Mouse (Mus musculus): ENCODE measurements around the gene Nr1d1. TPM values are rescaled to one million over a fixed set of nuclear protein-coding genes. Genes with fewer than 3 reads are reported as not detected.

Nr1d1 gene
- polyA plus RNA-seq, 1 experiment from 2014 or later, result 3.6 TPM

- H3K27me3 ChIP-seq, result no peaks in the 10 kb centered on the region
- WGBS, result 1% methylated on average over 14 of the region's 15 CpGs
- H3K4me2 ChIP-seq, result peak overlapping the region; percentile 44
- H3K9ac ChIP-seq, result peak overlapping the region; percentile 45
- ATAC-seq (ENCODE audit: low read depth), result peak; percentile 66
- H3K36me3 ChIP-seq, result no peaks in the 10 kb centered on the region
- H3K27ac ChIP-seq (replicated peaks), result peak overlapping the region; percentile 89
- 0 out of 2 replicates have a peak overlapping the region, but pooled peaks have one; percentile 9 for H3K4me3 ChIP-seq
- H3K4me1 ChIP-seq (replicated peaks), result peaks cover 75% of the 10 kb centered on the region
- H3K9me3 ChIP-seq, result no peaks in the 10 kb centered on the region
Observed at GRCm38 (mm10) chr11:98786359-98787214, 11.5 kb upstream of the Nr1d1 start.

- WGBS, result 12% methylated on average over 12 of the region's 12 CpGs
- H3K9ac ChIP-seq, result peak overlapping the region; percentile 45
- no peaks in the 10 kb centered on the region for H3K27me3 ChIP-seq
- H3K4me1 ChIP-seq (replicated peaks), result peaks cover 77% of the 10 kb centered on the region
- H3K4me2 ChIP-seq, result peak overlapping the region; percentile 44
- H3K4me3 ChIP-seq, result 0 out of 2 replicates have a peak overlapping the region, but pooled peaks have one; percentile 9
- peak overlapping the region; percentile 89 for H3K27ac ChIP-seq (replicated peaks)
- H3K36me3 ChIP-seq, result no peaks in the 10 kb centered on the region
- no peaks in the 10 kb centered on the region for H3K9me3 ChIP-seq
- ATAC-seq (ENCODE audit: low read depth), result no peak
Observed at GRCm38 (mm10) chr11:98785772-98786281, 10.7 kb upstream of the Nr1d1 start.

- 66% methylated on average over 10 of the region's 10 CpGs for WGBS
- peaks cover 77% of the 10 kb centered on the region for H3K4me1 ChIP-seq (replicated peaks)
- no peak overlapping the region for H3K4me3 ChIP-seq
- H3K27me3 ChIP-seq, result no peaks in the 10 kb centered on the region
- no peak overlapping the region for H3K4me2 ChIP-seq
- H3K27ac ChIP-seq (replicated peaks), result peak overlapping the region; percentile 89
- no peak overlapping the region for H3K9ac ChIP-seq
- H3K36me3 ChIP-seq, result no peaks in the 10 kb centered on the region
- H3K9me3 ChIP-seq, result no peaks in the 10 kb centered on the region
- no peak for ATAC-seq (ENCODE audit: low read depth)
Observed at GRCm38 (mm10) chr11:98785214-98785613, 10.1 kb upstream of the Nr1d1 start.

GRCm38 (mm10) chr11:98784139-98784538 is 9.0 kb upstream of the Nr1d1 start:
- H3K4me2 ChIP-seq, result no peak overlapping the region
- peaks cover 69% of the 10 kb centered on the region for H3K4me1 ChIP-seq (replicated peaks)
- WGBS, result 67% methylated on average over 4 of the region's 4 CpGs
- no peak for ATAC-seq (ENCODE audit: low read depth)
- H3K9ac ChIP-seq, result no peak overlapping the region
- peak overlapping the region; percentile 85; the same call in 1 of the 2 replicates for H3K27ac ChIP-seq (replicated peaks)
- H3K4me3 ChIP-seq, result no peak overlapping the region
- H3K27me3 ChIP-seq, result no peaks in the 10 kb centered on the region
- H3K9me3 ChIP-seq, result no peaks in the 10 kb centered on the region
- H3K36me3 ChIP-seq, result no peaks in the 10 kb centered on the region

- Histone ChIP-seq H3K9me3 (no peaks in the 10 kb centered on the region), H3K4me2 (peak overlapping the region; percentile 49), H3K27me3 (no peaks in the 10 kb centered on the region), H3K27ac (replicated peaks) (peak overlapping the region; percentile 85), H3K4me1 (replicated peaks) (peaks cover 61% of the 10 kb centered on the region), H3K9ac (peak overlapping the region; percentile 59), H3K36me3 (no peaks in the 10 kb centered on the region), H3K4me3 (peak overlapping the region; percentile 17)
- ATAC-seq (ENCODE audit: low read depth), result peak; percentile 38; the same call in 1 of the 2 replicates
- WGBS, result 1% methylated on average over 20 of the region's 20 CpGs
Observed at GRCm38 (mm10) chr11:98783236-98783696, 8.1 kb upstream of the Nr1d1 start.

GRCm38 (mm10) chr11:98782651-98783235 is 7.6 kb upstream of the Nr1d1 start:
- Histone ChIP-seq H3K4me3 (peak overlapping the region; percentile 17), H3K9ac (peak overlapping the region; percentile 59)
- 3% methylated on average over 17 of the region's 17 CpGs for WGBS

GRCm38 (mm10) chr11:98781851-98782512 is 6.8 kb upstream of the Nr1d1 start:
- ATAC-seq (ENCODE audit: low read depth), result no peak
- H3K27ac ChIP-seq (replicated peaks), result peak overlapping the region; percentile 85
- H3K4me2 ChIP-seq, result peak overlapping the region; percentile 49
- no peaks in the 10 kb centered on the region for H3K9me3 ChIP-seq
- H3K9ac ChIP-seq, result peak overlapping the region; percentile 59
- H3K4me3 ChIP-seq, result no peak overlapping the region
- H3K36me3 ChIP-seq, result no peaks in the 10 kb centered on the region
- no peaks in the 10 kb centered on the region for H3K27me3 ChIP-seq
- WGBS, result 20% methylated on average over 13 of the region's 14 CpGs
- H3K4me1 ChIP-seq (replicated peaks), result peaks cover 61% of the 10 kb centered on the region

More at GRCm38 (mm10) chr11:98782651-98783235, 7.6 kb upstream of the Nr1d1 start:
- Histone ChIP-seq H3K4me1 (replicated peaks) (peaks cover 60% of the 10 kb centered on the region), H3K36me3 (no peaks in the 10 kb centered on the region), H3K27ac (replicated peaks) (peak overlapping the region; percentile 85), H3K9me3 (no peaks in the 10 kb centered on the region), H3K27me3 (no peaks in the 10 kb centered on the region), H3K4me2 (peak overlapping the region; percentile 49)
- ATAC-seq (ENCODE audit: low read depth), result no peak

GRCm38 (mm10) chr11:98777888-98778287 is 2.8 kb upstream of the Nr1d1 start:
- no peak for ATAC-seq (ENCODE audit: low read depth)
- Histone ChIP-seq H3K4me1 (replicated peaks) (peaks cover 62% of the 10 kb centered on the region), H3K36me3 (no peaks in the 10 kb centered on the region), H3K4me2 (no peak overlapping the region), H3K9me3 (no peaks in the 10 kb centered on the region), H3K27me3 (no peaks in the 10 kb centered on the region), H3K4me3 (no peak overlapping the region), H3K9ac (no peak overlapping the region), H3K27ac (replicated peaks) (0 out of 2 replicates have a peak overlapping the region, but pooled peaks have one; percentile 35)

GRCm38 (mm10) chr11:98776843-98777590 is 1.9 kb upstream of the Nr1d1 start:
- peak overlapping the region; percentile 67 for H3K27ac ChIP-seq (replicated peaks)
- no peak overlapping the region for H3K4me3 ChIP-seq
- peak overlapping the region; percentile 51 for H3K9ac ChIP-seq
- H3K4me1 ChIP-seq (replicated peaks), result peaks cover 60% of the 10 kb centered on the region
- H3K4me2 ChIP-seq, result no peak overlapping the region
- ATAC-seq (ENCODE audit: low read depth), result no peak
- no peaks in the 10 kb centered on the region for H3K36me3 ChIP-seq
- H3K9me3 ChIP-seq, result no peaks in the 10 kb centered on the region
- 16% methylated on average over 9 of the region's 9 CpGs for WGBS
- no peaks in the 10 kb centered on the region for H3K27me3 ChIP-seq

GRCm38 (mm10) chr11:98776052-98776764 is 1.1 kb upstream of the Nr1d1 start:
- H3K9ac ChIP-seq, result peak overlapping the region; percentile 50
- peak overlapping the region; percentile 78 for H3K4me2 ChIP-seq
- H3K4me1 ChIP-seq (replicated peaks), result peaks cover 54% of the 10 kb centered on the region
- peaks cover 4% of the 10 kb centered on the region for H3K36me3 ChIP-seq
- H3K9me3 ChIP-seq, result no peaks in the 10 kb centered on the region
- H3K27ac ChIP-seq (replicated peaks), result peak overlapping the region; percentile 67
- H3K27me3 ChIP-seq, result no peaks in the 10 kb centered on the region
- H3K4me3 ChIP-seq, result peak overlapping the region; percentile 40; the same call in 1 of the 2 replicates
- WGBS, result 42% methylated on average over 12 of the region's 12 CpGs
- no peak for ATAC-seq (ENCODE audit: low read depth)
